Mouse (Mus musculus): Measurements from ENCODE around the gene Gucd1. TPM values are rescaled to one million over a fixed set of nuclear protein-coding genes. Genes with fewer than 3 reads are reported as not detected.
A peak's percentile ranks its signal among the peaks of the same experiment; 100 is the strongest.
"Not testable (repeated sequence)": the region's sequence is repeated elsewhere in the genome, so short reads cannot be mapped to it uniquely, and the experiment has no call there.

Gene Gucd1
- polyA plus RNA-seq, 1 experiment from 2014 or later, result 48.7 TPM

GRCm38 (mm10) chr10:75514361-75514760 lies 3.4 kb downstream of the Gucd1 start:
- Histone ChIP-seq H3K27ac (peak overlapping the region; percentile 99), H3K4me1 (replicated peaks) (peaks cover 52% of the 10 kb centered on the region), H3K4me3 (replicated peaks) (peak overlapping the region; percentile 97), H3K9me3 (replicated peaks) (no peaks in the 10 kb centered on the region), H3K4me2 (peak overlapping the region; percentile 86), H3K27me3 (no peaks in the 10 kb centered on the region), H3K36me3 (peaks cover 51% of the 10 kb centered on the region), H3K9ac (peak overlapping the region; percentile 99)
- DNase-seq (peak; percentile 58), ATAC-seq (ENCODE audit: low read depth) (no peak)
- 14% methylated on average over 7 of the region's 7 CpGs for WGBS (ENCODE audit: insufficient replicate concordance)

- H3K36me3 ChIP-seq, result peaks cover 54% of the 10 kb centered on the region
- H3K9me3 ChIP-seq (replicated peaks), result no peaks in the 10 kb centered on the region
- WGBS (ENCODE audit: insufficient replicate concordance), result 62% methylated on average over 8 of the region's 8 CpGs
- H3K27ac ChIP-seq, result peak overlapping the region; percentile 99
- H3K9ac ChIP-seq, result peak overlapping the region; percentile 99
- H3K27me3 ChIP-seq, result no peaks in the 10 kb centered on the region
- peaks cover 43% of the 10 kb centered on the region for H3K4me1 ChIP-seq (replicated peaks)
- no peak for ATAC-seq (ENCODE audit: low read depth)
- DNase-seq, result no peak
- peak overlapping the region; percentile 86 for H3K4me2 ChIP-seq
- H3K4me3 ChIP-seq (replicated peaks), result peak overlapping the region; percentile 97
These were observed 4.3 kb downstream of the Gucd1 start for GRCm38 (mm10) chr10:75513306-75514067.

GRCm38 (mm10) chr10:75512796-75513195 lies 5.0 kb downstream of the Gucd1 start:
- Histone ChIP-seq H3K9ac (no peak overlapping the region), H3K4me3 (replicated peaks) (peak overlapping the region; percentile 6; the same call in 1 of the 2 replicates), H3K4me2 (peak overlapping the region; percentile 86; the same call in 1 of the 2 replicates), H3K36me3 (peaks cover 61% of the 10 kb centered on the region), H3K9me3 (replicated peaks) (no peaks in the 10 kb centered on the region), H3K27ac (peak overlapping the region; percentile 99; the same call in 1 of the 2 replicates), H3K4me1 (replicated peaks) (peaks cover 41% of the 10 kb centered on the region), H3K27me3 (no peaks in the 10 kb centered on the region)
- no peak for DNase-seq
- WGBS (ENCODE audit: insufficient replicate concordance), result 84% methylated on average over 7 of the region's 7 CpGs
- no peak for ATAC-seq (ENCODE audit: low read depth)

- H3K27me3 ChIP-seq, result no peaks in the 10 kb centered on the region
- H3K27ac ChIP-seq, result no peak overlapping the region
- WGBS (ENCODE audit: insufficient replicate concordance), result 96% methylated on average over 7 of the region's 7 CpGs
- ATAC-seq (ENCODE audit: low read depth) (no peak), DNase-seq (no peak)
- no peak overlapping the region for H3K4me2 ChIP-seq
- H3K4me3 ChIP-seq (replicated peaks), result no peak overlapping the region
- H3K9me3 ChIP-seq (replicated peaks), result no peaks in the 10 kb centered on the region
- H3K36me3 ChIP-seq, result peaks cover 70% of the 10 kb centered on the region
- no peak overlapping the region for H3K9ac ChIP-seq
- H3K4me1 ChIP-seq (replicated peaks), result peaks cover 41% of the 10 kb centered on the region
These were observed 5.9 kb downstream of the Gucd1 start for GRCm38 (mm10) chr10:75511897-75512296.

- WGBS (ENCODE audit: insufficient replicate concordance), result 90% methylated on average over 9 of the region's 9 CpGs
- no peak for ATAC-seq (ENCODE audit: low read depth)
- no peak for DNase-seq
These were observed 6.7 kb downstream of the Gucd1 start for GRCm38 (mm10) chr10:75511060-75511459.

GRCm38 (mm10) chr10:75510446-75510845 lies 7.3 kb downstream of the Gucd1 start:
- ATAC-seq (ENCODE audit: low read depth) (no peak), DNase-seq (no peak)
- H3K9me3 ChIP-seq (replicated peaks), result no peaks in the 10 kb centered on the region
- no peaks in the 10 kb centered on the region for H3K27me3 ChIP-seq
- H3K9ac ChIP-seq, result no peak overlapping the region
- H3K36me3 ChIP-seq, result peaks cover 79% of the 10 kb centered on the region
- no peak overlapping the region for H3K27ac ChIP-seq
- H3K4me1 ChIP-seq (replicated peaks), result peaks cover 35% of the 10 kb centered on the region
- no peak overlapping the region for H3K4me3 ChIP-seq (replicated peaks)
- no peak overlapping the region for H3K4me2 ChIP-seq
- 94% methylated on average over 7 of the region's 7 CpGs for WGBS (ENCODE audit: insufficient replicate concordance)

More at GRCm38 (mm10) chr10:75511060-75511459, 6.7 kb downstream of the Gucd1 start:
- Histone ChIP-seq H3K4me1 (replicated peaks) (peaks cover 38% of the 10 kb centered on the region), H3K27me3 (no peaks in the 10 kb centered on the region), H3K9ac (no peak overlapping the region), H3K9me3 (replicated peaks) (no peaks in the 10 kb centered on the region), H3K27ac (no peak overlapping the region), H3K4me2 (no peak overlapping the region), H3K36me3 (peaks cover 79% of the 10 kb centered on the region), H3K4me3 (replicated peaks) (no peak overlapping the region)

GRCm38 (mm10) chr10:75505928-75506327 lies 11.8 kb downstream of the Gucd1 start:
- WGBS (ENCODE audit: insufficient replicate concordance), result 79% methylated on average over 3 of the region's 3 CpGs
- not testable (repeated sequence) for H3K9ac ChIP-seq; H3K4me2 ChIP-seq; H3K9me3 ChIP-seq (replicated peaks); H3K27ac ChIP-seq; H3K4me3 ChIP-seq (replicated peaks); ATAC-seq (ENCODE audit: low read depth); DNase-seq; H3K27me3 ChIP-seq
- Histone ChIP-seq H3K36me3 (peaks cover 80% of the 10 kb centered on the region), H3K4me1 (replicated peaks) (peaks cover 16% of the 10 kb centered on the region)

- ATAC-seq (ENCODE audit: low read depth), result no peak
- Histone ChIP-seq H3K36me3 (peaks cover 71% of the 10 kb centered on the region), H3K4me3 (replicated peaks) (no peak overlapping the region), H3K9ac (no peak overlapping the region), H3K9me3 (replicated peaks) (no peaks in the 10 kb centered on the region; the same call in 1 of the 2 replicates), H3K27me3 (no peaks in the 10 kb centered on the region), H3K27ac (peak overlapping the region; percentile 77), H3K4me2 (no peak overlapping the region), H3K4me1 (replicated peaks) (peaks cover 22% of the 10 kb centered on the region)
- DNase-seq, result no peak
- WGBS (ENCODE audit: insufficient replicate concordance), result 55% methylated on average over 3 of the region's 3 CpGs
These were observed 12.7 kb downstream of the Gucd1 start for GRCm38 (mm10) chr10:75505130-75505495.

GRCm38 (mm10) chr10:75504234-75505129 lies 13.3 kb downstream of the Gucd1 start:
- Histone ChIP-seq H3K27ac (peak overlapping the region; percentile 77), H3K9ac (no peak overlapping the region), H3K27me3 (no peaks in the 10 kb centered on the region), H3K4me2 (no peak overlapping the region), H3K4me3 (replicated peaks) (no peak overlapping the region), H3K36me3 (peaks cover 65% of the 10 kb centered on the region), H3K9me3 (replicated peaks) (no peaks in the 10 kb centered on the region; the same call in 1 of the 2 replicates), H3K4me1 (replicated peaks) (peaks cover 28% of the 10 kb centered on the region)
- WGBS (ENCODE audit: insufficient replicate concordance), result 57% methylated on average over 8 of the region's 8 CpGs
- DNase-seq (no peak), ATAC-seq (ENCODE audit: low read depth) (peak; percentile 45)

GRCm38 (mm10) chr10:75503692-75504091 lies 14.1 kb downstream of the Gucd1 start:
- 81% methylated on average over 7 of the region's 7 CpGs for WGBS (ENCODE audit: insufficient replicate concordance)
- ATAC-seq (ENCODE audit: low read depth), result no peak
- Histone ChIP-seq H3K36me3 (peaks cover 57% of the 10 kb centered on the region), H3K4me1 (replicated peaks) (peaks cover 28% of the 10 kb centered on the region), H3K9ac (no peak overlapping the region), H3K4me2 (no peak overlapping the region), H3K9me3 (replicated peaks) (no peaks in the 10 kb centered on the region; the same call in 1 of the 2 replicates), H3K4me3 (replicated peaks) (no peak overlapping the region), H3K27me3 (no peaks in the 10 kb centered on the region), H3K27ac (no peak overlapping the region)
- DNase-seq, result no peak

GRCm38 (mm10) chr10:75501641-75502040 lies 16.1 kb downstream of the Gucd1 start:
- no peak for DNase-seq
- Histone ChIP-seq H3K4me1 (replicated peaks) (peaks cover 28% of the 10 kb centered on the region), H3K9ac (no peak overlapping the region), H3K27me3 (no peaks in the 10 kb centered on the region), H3K4me2 (no peak overlapping the region), H3K27ac (no peak overlapping the region), H3K4me3 (replicated peaks) (no peak overlapping the region), H3K9me3 (replicated peaks) (no peaks in the 10 kb centered on the region; the same call in 1 of the 2 replicates), H3K36me3 (peaks cover 37% of the 10 kb centered on the region)
- ATAC-seq (ENCODE audit: low read depth), result no peak
- 69% methylated on average over 1 of the region's 1 CpGs for WGBS (ENCODE audit: insufficient replicate concordance)
